Mouse (Mus musculus): ENCODE measurements around the gene Psmb3. TPM values are rescaled to one million over a fixed set of nuclear protein-coding genes. Genes with fewer than 3 reads are reported as not detected.
A peak's percentile ranks its signal among the peaks of the same experiment; 100 is the strongest.

Gene Psmb3
- total and polyA plus RNA-seq, 3 experiments: 648 to 914 TPM; not detected in 1

DNA sequence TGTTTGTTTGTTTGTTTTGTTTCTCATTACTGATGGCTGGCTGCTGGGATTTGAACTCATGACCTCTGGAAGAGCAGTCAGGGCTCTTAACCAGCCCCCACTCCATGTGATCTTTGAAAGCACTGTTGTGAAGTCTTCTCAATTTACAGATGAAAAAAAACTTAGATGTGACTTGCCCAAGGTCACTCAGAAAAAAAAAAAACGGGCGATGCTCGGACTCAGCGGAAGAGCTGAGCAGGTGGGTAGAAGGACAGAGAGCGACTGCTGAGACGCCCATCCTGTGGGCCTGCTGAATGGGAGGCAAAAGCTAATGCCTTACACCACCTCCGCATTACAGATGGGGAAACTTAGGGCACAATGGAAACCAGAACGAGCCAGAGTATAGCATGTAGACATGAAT lies 6.5 kb upstream of the Psmb3 start:
- no peaks in the 10 kb centered on the region for H3K27me3 ChIP-seq (ENCODE audit: control insufficient read depth in 1 of 2, insufficient read depth in 2 of 2, low read length in 2 of 2)
- peaks cover 0 to 13% of the 10 kb centered on the region in 2 experiments; a peak in 3 of 4 replicates for H3K4me1 ChIP-seq (ENCODE audit: control insufficient read depth in 1 of 2, insufficient read depth in 2 of 2, low read length in 2 of 2)

DNA sequence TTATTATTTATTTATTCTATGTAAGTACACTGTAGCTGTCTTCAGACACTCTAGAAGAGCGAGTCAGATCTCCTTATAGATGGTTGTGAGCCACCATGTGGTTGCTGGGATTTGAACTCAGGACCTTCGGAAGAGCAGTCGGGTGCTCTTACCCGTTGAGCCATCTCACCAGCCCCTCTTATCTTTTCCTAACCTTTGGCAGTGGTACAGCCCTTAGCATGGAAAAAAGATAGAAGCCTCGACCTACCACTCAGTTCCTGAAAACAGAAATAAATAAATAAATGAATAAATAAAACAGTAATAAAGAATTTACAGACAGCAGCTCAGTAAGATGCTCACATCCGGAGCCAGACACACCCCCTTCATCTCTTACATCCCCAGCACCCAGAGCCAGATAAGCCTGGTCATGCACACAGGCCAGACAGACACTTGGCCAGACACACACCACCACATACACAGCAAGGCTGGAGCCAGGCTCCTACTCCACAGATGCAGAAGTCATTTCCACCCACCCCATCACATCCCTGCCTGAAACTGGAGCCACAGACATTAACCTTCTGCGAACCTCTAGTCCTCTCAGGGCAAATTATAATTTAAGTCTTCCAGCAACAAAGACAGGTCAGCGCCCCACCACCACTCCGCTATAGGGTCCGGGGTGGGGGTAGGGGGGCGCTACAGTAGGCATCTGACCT lies 5.9 kb upstream of the Psmb3 start:
- Histone ChIP-seq H3K9ac (ENCODE audit: control insufficient read depth, low read depth, low read length, poor library complexity, severe bottlenecking) (no peak overlapping the region), H3K4me3 (ENCODE audit: control insufficient read depth in 1 of 2, insufficient read depth in 1 of 2, low read depth in 2 of 2, low read length in 2 of 2) (no peak overlapping the region), H3K27me3 (ENCODE audit: control insufficient read depth in 1 of 2, insufficient read depth in 2 of 2, low read length in 2 of 2) (no peaks in the 10 kb centered on the region), H3K36me3 (ENCODE audit: control insufficient read depth in 1 of 2, insufficient read depth in 2 of 2, low read length in 2 of 2) (no peaks in the 10 kb centered on the region; a peak in 1 of 4 replicates), H3K79me2 (ENCODE audit: control insufficient read depth, insufficient read depth, low read length, poor library complexity) (peaks cover 8% of the 10 kb centered on the region; the same call in 1 of the 2 replicates), H3K4me1 (ENCODE audit: control insufficient read depth in 1 of 2, insufficient read depth in 2 of 2, low read length in 2 of 2) (peaks cover 0 to 13% of the 10 kb centered on the region in 2 experiments; a peak in 3 of 4 replicates), H3K9me3 (replicated peaks; ENCODE audit: insufficient read depth, low read length) (no peaks in the 10 kb centered on the region), H3K27ac (ENCODE audit: control insufficient read depth, low read depth, low read length) (no peak overlapping the region)
- DNase-seq (ENCODE audit: low read depth, low spot score): peak; percentile 47
- TF ChIP-seq TBP (IDR thresholded peaks at IDR 0.05; ENCODE audit: low read depth, low read length) (peak; percentile 94), HCFC1 (IDR thresholded peaks at IDR 0.05; ENCODE audit: low read depth, low read length) (no peak), GATA1 (IDR thresholded peaks at IDR 0.05; ENCODE audit: low read depth, low read length) (peak; percentile 46; the same call in 1 of the 2 replicates)

More for the DNA sequence above, 6.5 kb upstream of the Psmb3 start:
- Histone ChIP-seq H3K79me2 (ENCODE audit: control insufficient read depth, insufficient read depth, low read length, poor library complexity) (peaks cover 8% of the 10 kb centered on the region; the same call in 1 of the 2 replicates), H3K4me3 (ENCODE audit: control insufficient read depth in 1 of 2, insufficient read depth in 1 of 2, low read depth in 2 of 2, low read length in 2 of 2) (no peak overlapping the region), H3K36me3 (ENCODE audit: control insufficient read depth in 1 of 2, insufficient read depth in 2 of 2, low read length in 2 of 2) (peaks cover 0 to under 1% of the 10 kb centered on the region in 2 experiments; a peak in 2 of 4 replicates), H3K9me3 (replicated peaks; ENCODE audit: insufficient read depth, low read length) (no peaks in the 10 kb centered on the region), H3K27ac (ENCODE audit: control insufficient read depth, low read depth, low read length) (no peak overlapping the region), H3K9ac (ENCODE audit: control insufficient read depth, low read depth, low read length, poor library complexity, severe bottlenecking) (no peak overlapping the region)
- DNase-seq (ENCODE audit: low read depth, low spot score): no peak
- TF ChIP-seq SMC3 (IDR thresholded peaks at IDR 0.05; ENCODE audit: low read depth, low read length) (no peak), POLR2AphosphoS5 (IDR thresholded peaks at IDR 0.05; ENCODE audit: borderline replicate concordance, low read depth, low read length) (no peak), CHD2 (IDR thresholded peaks at IDR 0.05; ENCODE audit: low read length) (no peak), RCOR1 (IDR thresholded peaks at IDR 0.05; ENCODE audit: low read depth, low read length) (no peak), RAD21 (IDR thresholded peaks at IDR 0.05; ENCODE audit: low read depth, low read length) (no peak), MAZ (IDR thresholded peaks at IDR 0.05; ENCODE audit: low read depth, low read length) (no peak), EP300 (IDR thresholded peaks at IDR 0.05; ENCODE audit: low read depth in 1 of 2, low read length in 2 of 2) (no peak), TCF12 (IDR thresholded peaks at IDR 0.05; ENCODE audit: low read depth, low read length) (no peak), MYB (IDR thresholded peaks at IDR 0.05; ENCODE audit: low read depth, low read length) (no peak)

DNA sequence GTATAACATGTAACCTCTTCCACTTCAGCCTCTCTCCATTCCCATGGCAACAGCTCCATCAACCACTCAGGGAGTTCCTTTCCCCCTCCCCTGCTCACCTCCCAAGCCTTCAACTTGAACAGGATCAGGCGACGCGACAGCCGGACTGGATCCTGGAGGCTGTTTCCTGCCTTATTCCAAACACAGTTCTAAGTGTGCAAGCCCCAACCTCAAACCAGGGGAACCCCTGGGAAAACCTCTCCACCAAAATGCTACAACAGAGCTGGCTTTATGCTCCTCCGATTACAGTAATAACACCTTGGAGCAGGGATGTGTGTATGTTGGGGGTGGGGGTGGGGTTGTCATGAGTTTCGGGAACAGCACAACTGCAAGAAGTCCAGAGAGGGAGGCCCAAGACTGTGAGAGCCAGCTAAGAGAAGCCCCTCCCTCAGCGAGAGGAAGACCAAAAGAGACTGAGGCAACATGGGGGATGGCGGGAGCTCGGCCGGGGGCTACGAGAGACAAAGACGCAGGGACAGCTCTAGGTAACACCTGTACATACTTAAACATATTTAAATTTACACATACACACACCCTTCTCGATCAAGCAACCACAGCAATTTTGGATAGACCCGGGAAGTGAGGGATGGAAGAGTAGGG lies 5.2 kb upstream of the Psmb3 start:
- no peak overlapping the region; a peak in 1 of 4 replicates for H3K4me3 ChIP-seq (ENCODE audit: control insufficient read depth in 1 of 2, insufficient read depth in 1 of 2, low read depth in 2 of 2, low read length in 2 of 2)
- H3K79me2 ChIP-seq (ENCODE audit: control insufficient read depth, insufficient read depth, low read length, poor library complexity): peaks cover 8% of the 10 kb centered on the region; the same call in 1 of the 2 replicates
- peaks cover 0 to 13% of the 10 kb centered on the region in 2 experiments; a peak in 3 of 4 replicates for H3K4me1 ChIP-seq (ENCODE audit: control insufficient read depth in 1 of 2, insufficient read depth in 2 of 2, low read length in 2 of 2)
- no peak for DNase-seq (ENCODE audit: low read depth, low spot score)
- no peaks in the 10 kb centered on the region for H3K27me3 ChIP-seq (ENCODE audit: control insufficient read depth in 1 of 2, insufficient read depth in 2 of 2, low read length in 2 of 2)
- H3K36me3 ChIP-seq (ENCODE audit: control insufficient read depth in 1 of 2, insufficient read depth in 2 of 2, low read length in 2 of 2): no peaks in the 10 kb centered on the region; a peak in 1 of 4 replicates
- H3K27ac ChIP-seq (ENCODE audit: control insufficient read depth, low read depth, low read length): no peak overlapping the region
- H3K9ac ChIP-seq (ENCODE audit: control insufficient read depth, low read depth, low read length, poor library complexity, severe bottlenecking): no peak overlapping the region; the same call in 1 of the 2 replicates
- TF ChIP-seq POLR2AphosphoS2 (IDR thresholded peaks at IDR 0.05; ENCODE audit: low read length): no peak
- no peak for TF ChIP-seq NRF1 (IDR thresholded peaks at IDR 0.05; ENCODE audit: insufficient read depth, low read depth, low read length, poor library complexity, severe bottlenecking)
- no peaks in the 10 kb centered on the region for H3K9me3 ChIP-seq (replicated peaks; ENCODE audit: insufficient read depth, low read length)

All from MEL (cell line).